Mouse (Mus musculus): ENCODE measurements around the gene Map2k4. TPM values are rescaled to one million over a fixed set of nuclear protein-coding genes. Genes with fewer than 3 reads are reported as not detected.

Map2k4 gene
- polyA plus RNA-seq, 1 experiment from 2014 or later = 63.6 TPM

MicroRNAs within 50 kb of the gene (microRNA counts, 519-probe panel; counts per million panel counts)
- not detected for microRNA mmu-miR-744

Small RNA genes lying within 50 kb of the gene (microRNA-seq; reads per million reads assigned to microRNA genes)
- 5,415 reads per million, percentile 91 among the genes with 10 or more reads in this experiment for gene Mir744

Other genes with a start within 250 kb of the Map2k4 start
- 14.7 and 15.7 TPM in 2 replicates for gene Zkscan6, start 18.9 kb upstream of the Map2k4 start, polyA plus RNA-seq (2015; fragmentation: Nextera tagmentation; extraction: Ambion mirVana)

Data from limb, embryonic 15.5 days (tissue).